Mouse (Mus musculus) cerebellum, postnatal 4 days (tissue): Measurements from ENCODE around the gene Maml1.

ENCODE experiments used
- DNase-seq, 2 experiments: peaks; one replicate each; pipeline ENCODE4 v3.0.0; 2022; ENCODE audit warnings: low spot score in 2 of 2, mixed read lengths in 1 of 2

Gene Maml1

GRCm38 (mm10) chr11:50238821-50239791 lies 53.0 kb downstream of the Maml1 start:
- no peak for DNase-seq

GRCm38 (mm10) chr11:50238324-50238723 lies 53.8 kb downstream of the Maml1 start, which contains the start of gene Ltc4s:
Gene Ltc4s, minus strand, starts transcription at chr11:50238616.
- DNase-seq, result no peak

- DNase-seq, result no peak
Measured at GRCm38 (mm10) chr11:50236937-50237835, 54.9 kb downstream of the Maml1 start.

DNA sequence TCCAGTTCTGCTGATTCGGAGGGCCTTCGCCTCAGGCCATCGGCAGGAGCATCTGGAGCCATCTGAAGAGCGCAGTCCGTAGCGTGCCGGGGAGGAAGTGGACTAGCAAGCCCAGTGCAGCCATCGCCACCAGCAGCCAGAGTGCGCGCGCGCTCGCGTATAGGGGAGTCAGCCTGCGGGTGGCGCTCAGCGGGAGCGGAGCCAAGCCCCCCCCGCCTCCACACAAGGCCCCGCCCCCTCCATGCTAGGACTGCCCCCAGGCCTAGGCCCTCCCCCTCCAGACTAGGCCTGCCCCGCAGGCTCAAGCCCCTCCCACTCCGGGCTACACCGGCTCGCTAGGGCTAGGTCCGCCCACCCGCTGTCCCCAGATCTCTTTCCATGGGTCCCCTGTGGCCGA lies 55.6 kb downstream of the Maml1 start:
- peak; percentile 58 to 76 for DNase-seq

- DNase-seq, result no peak
Measured at GRCm38 (mm10) chr11:50234606-50235005, 57.5 kb downstream of the Maml1 start.

- no peak for DNase-seq
Measured at GRCm38 (mm10) chr11:50233993-50234392, 58.1 kb downstream of the Maml1 start.

- no peak for DNase-seq
Measured at GRCm38 (mm10) chr11:50233022-50233421, 59.1 kb downstream of the Maml1 start.

DNA sequence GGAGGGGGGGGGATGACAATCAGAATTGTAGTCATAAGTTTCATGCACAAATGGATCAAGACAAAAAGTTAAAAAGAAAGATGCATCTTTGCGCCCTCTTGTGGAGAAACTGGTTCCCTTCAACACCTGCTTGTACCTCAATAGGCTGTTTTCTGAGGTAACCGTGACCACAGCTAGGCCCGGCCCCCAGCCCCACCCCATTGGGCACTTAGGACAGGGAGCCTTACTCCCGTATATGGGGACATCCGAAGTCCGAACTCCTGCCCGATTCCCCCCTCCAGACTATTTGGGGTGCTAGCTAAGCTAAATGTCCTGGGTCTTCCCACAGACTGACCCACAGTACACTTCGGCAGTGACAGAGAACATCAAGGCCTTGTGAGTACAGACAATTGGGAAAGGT lies 60.7 kb downstream of the Maml1 start:
- peak in 1 of 2 experiments; percentile 54 for DNase-seq

DNA sequence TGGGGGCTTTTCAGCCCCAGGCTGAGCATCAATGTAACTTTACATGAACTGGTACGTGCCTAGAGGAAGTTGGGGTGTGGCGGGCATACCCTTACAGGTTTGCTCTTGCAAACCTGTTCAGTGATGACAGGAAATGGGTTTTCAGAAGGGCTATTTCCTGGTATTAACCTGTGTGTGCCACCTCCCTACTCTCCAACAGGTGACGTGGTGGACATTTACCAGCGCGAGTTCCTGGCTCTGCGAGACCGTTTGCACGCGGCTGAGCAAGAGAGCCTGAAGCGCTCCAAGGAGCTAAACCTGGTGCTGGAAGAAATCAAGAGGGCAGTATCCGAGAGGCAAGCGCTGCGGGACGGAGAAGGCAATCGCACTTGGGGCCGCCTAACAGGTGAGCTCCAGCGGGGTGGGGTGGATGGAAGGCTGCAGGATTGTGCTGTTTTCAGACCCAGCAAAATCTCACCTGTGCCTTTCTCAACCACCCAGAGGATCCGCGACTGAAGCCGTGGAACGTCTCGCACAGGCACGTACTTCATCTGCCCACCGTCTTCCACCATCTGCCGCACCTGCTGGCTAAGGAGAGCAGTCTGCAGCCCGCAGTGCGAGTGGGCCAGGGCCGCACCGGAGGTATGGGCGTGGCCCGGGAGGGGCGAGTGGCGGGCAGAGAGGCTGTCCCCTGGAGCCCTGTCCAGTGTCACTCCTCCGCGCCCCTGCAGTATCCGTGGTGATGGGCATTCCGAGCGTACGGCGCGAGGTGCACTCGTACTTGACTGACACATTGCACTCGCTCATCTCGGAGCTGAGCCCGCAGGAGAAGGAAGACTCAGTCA lies 61.4 kb downstream of the Maml1 start:
- DNase-seq, result no peak

DNA sequence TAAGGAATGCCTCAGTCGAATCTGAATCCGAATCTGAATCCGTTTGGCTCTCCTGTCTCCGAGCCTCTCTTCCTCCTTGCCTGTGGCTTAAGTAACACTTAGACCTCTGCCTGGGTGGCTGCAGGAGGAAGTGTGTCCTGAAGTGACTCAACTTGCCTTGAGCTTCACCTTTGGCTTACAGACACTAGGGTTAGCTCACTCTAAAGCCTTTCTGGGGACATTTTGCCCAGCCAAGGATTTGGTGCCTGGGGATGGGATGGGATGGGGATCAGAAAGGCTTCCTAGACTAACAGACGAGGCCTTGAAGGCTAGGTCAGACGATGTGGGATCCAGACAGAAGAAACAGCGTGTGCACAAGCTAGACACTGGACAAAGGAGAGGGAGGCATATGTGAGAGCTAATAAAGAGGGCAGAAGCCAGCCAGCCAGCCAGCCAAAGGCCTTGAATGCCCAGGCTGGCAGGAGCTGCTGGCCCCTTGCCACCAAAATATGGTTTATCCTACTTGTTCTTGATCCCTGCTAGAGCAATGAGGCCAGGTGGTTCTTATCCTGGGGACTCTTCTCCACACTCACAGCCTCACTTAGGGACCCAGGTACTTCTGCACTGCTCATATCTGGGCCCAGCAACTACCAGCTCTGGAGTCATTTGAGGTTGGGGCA lies 62.7 kb downstream of the Maml1 start:
- DNase-seq, result peak in 1 of 2 experiments; percentile 75

DNA sequence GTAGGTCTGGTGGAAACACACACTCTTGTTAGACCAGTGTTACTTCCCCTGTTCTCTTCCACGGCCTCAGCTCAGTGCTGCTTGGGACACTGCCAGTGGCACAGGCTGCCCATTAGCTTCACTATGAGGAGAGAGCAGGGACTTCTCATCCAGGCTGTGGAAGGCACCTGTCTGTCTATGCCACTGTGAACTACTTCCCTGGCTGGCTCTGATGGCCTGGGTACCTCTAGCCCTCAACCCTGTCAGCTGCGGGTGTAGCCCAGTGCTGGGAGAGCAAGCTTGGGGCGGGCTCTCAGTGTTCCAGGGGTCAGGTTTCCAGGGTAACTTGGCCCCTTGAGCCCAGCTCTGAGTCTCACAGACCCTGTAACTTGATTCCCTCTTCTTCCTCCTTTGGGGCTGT lies 63.3 kb downstream of the Maml1 start:
- no peak for DNase-seq

GRCm38 (mm10) chr11:50227736-50228135 lies 64.4 kb downstream of the Maml1 start:
- DNase-seq, result no peak

- no peak for DNase-seq
Measured at GRCm38 (mm10) chr11:50227226-50227625, 64.9 kb downstream of the Maml1 start.

DNA sequence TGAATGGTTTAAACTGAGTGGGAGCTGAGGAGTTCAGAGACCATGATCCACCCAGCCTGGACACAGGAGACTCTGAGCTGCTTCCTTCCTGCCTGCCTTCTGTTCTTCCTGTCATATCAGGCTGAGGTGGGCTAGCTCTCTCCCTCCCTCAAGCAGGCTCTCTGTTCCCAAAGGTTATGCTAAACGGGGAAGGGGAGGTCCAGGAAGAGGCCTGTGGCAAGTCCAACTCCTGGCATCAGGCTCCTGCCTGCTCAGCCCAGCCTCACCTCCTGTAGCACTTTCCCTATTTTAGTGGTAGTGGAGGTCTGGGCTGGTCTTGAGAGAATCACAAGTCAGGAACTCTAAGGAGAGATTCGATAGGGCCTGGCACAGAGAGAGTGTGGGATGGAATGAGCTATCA lies 65.7 kb downstream of the Maml1 start:
- DNase-seq, result no peak

- peak in 1 of 2 experiments; percentile 48 for DNase-seq
Measured at GRCm38 (mm10) chr11:50225611-50226378, 66.3 kb downstream of the Maml1 start.

GRCm38 (mm10) chr11:50224671-50225530 lies 67.2 kb downstream of the Maml1 start:
- peak; percentile 64 to 82 for DNase-seq

DNA sequence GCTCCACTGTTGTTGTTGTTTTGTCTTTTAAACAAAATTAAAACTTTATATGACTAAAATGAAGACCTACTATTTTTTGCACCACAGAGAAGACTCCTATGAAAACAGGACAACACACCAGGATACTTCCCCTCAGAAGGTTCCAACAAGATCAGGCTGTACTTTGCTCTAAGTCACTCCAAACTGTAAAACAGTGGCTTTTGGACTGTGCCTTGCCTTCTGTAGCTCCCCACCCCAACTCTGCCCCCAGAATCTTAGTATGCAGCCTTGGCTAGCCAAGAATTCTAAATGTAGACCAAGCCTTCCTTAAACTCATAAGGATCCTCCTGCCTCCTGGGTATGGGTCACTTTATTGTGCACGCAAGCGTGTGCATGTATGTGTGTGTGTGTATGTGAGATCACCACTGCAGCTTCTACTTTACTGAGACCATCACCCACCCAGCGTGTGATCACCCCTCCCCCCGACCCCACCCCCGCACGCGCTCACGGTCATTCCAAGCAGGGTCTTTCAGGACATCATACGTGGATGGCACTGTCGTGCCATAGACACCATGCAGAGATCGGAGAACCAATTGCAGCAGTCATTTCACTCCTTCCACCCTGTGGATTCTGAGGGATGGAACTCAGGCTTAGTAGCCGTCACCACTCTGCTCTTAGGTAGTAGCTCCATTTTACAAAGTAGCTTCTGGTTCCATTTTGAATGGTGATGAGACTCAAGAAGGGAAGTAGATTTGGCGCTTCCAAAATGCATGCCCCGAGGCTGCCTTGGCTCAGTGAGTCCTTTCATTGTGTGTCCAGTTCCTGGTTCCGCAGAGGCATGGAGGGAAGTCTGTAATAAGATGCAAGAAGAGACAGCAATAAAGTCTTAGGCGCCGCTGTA lies 68.1 kb downstream of the Maml1 start:
- DNase-seq, result peak in 1 of 2 experiments; percentile 40
